ENCODE assay signal across 8 mouse cellular contexts in the genomic region with DNA sequence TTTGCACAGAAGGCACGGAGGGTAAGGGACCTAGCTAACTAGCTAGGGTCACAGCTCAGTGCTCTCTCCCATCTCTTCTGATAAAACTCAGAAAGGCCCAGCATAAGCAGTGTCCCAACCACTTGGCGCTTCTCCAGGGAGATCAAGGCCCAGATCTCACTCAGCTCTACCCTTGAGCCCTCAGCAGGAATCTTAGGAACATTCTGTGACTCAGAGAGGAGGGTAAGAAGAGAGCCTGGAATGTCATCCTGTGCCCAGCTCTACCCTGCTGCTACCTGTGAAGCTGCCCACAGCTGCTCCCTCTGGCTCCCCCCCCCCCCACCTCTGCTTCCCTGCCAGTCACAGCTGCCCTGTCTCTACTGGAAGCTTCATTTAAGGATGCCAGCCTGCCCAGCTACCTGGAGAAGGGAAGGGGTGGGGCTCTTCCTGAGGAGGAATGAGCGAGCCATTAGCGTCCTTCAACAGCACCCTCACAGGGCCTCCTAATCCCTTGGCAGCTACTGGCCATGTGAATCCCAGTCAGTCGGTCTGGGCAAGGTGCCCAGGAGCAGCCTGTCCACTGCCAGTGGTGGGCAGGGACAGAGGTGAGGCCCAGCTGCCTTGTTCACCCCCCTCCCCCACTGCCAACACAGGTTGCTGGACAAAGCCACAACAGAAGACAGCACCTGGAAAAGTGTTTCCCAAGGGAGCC. TPM values are rescaled to one million over a fixed set of nuclear protein-coding genes. Genes with fewer than 3 reads are reported as not detected.
DNase-seq lines count a peak whose midpoint lies in the region; ATAC-seq and TF ChIP-seq lines count a peak whose summit lies in the region.

No protein-coding gene starts in this region.

- no peaks in the 10 kb centered on the region for H3K9me3 ChIP-seq in G1E (replicated peaks)
- no peaks in the 10 kb centered on the region for H3K9me3 ChIP-seq in heart, embryonic 11.5 days (replicated peaks; ENCODE audit: control insufficient read depth, low read length)
- no peaks in the 10 kb centered on the region for H3K9me3 ChIP-seq in kidney, embryonic 16.5 days (ENCODE audit: low read length)
- H3K9me3 ChIP-seq in neural tube, embryonic 15.5 days (replicated peaks) = no peaks in the 10 kb centered on the region

- H3K36me3 ChIP-seq in G1E (replicated peaks) = peaks cover 100% of the 10 kb centered on the region
- no peaks in the 10 kb centered on the region for H3K36me3 ChIP-seq in heart, embryonic 11.5 days (ENCODE audit: control insufficient read depth, insufficient read depth, low read length)
- no peaks in the 10 kb centered on the region for H3K36me3 ChIP-seq in kidney, embryonic 16.5 days (ENCODE audit: insufficient read depth, low read length)
- H3K36me3 ChIP-seq in neural tube, embryonic 15.5 days = no peaks in the 10 kb centered on the region

- WGBS in heart, embryonic 11.5 days (ENCODE audit: insufficient replicate concordance) = 45% methylated on average over 5 of the region's 5 CpGs
- 47% methylated on average over 5 of the region's 5 CpGs for WGBS in kidney, embryonic 16.5 days
- WGBS in neural tube, embryonic 15.5 days = 58% methylated on average over 5 of the region's 5 CpGs

- DNase-seq in G1E (ENCODE audit: low spot score) = no peak
- DNase-seq in adrenal gland, adult 8-10 months = peak; percentile 74
- DNase-seq in thymus, adult 18-20 months = no peak

- TF ChIP-seq CTCF in G1E (IDR thresholded peaks at IDR 0.05; ENCODE audit: low read depth, low read length) = no peak

- peak overlapping the region; percentile 17; the same call in 1 of the 2 replicates for H3K4me3 ChIP-seq in G1E (ENCODE audit: low read depth, low read length)
- H3K4me3 ChIP-seq in heart, embryonic 11.5 days (ENCODE audit: low read depth, low read length) = no peak overlapping the region
- H3K4me3 ChIP-seq in kidney, embryonic 16.5 days (ENCODE audit: low read length) = no peak overlapping the region
- no peak overlapping the region for H3K4me3 ChIP-seq in neural tube, embryonic 15.5 days (replicated peaks)

- H3K27me3 ChIP-seq in G1E (ENCODE audit: insufficient read depth, low read length) = no peaks in the 10 kb centered on the region
- no peaks in the 10 kb centered on the region for H3K27me3 ChIP-seq in heart, embryonic 11.5 days (ENCODE audit: control insufficient read depth, insufficient read depth, low read length)
- H3K27me3 ChIP-seq in kidney, embryonic 16.5 days (ENCODE audit: insufficient read depth, low read length) = no peaks in the 10 kb centered on the region
- H3K27me3 ChIP-seq in neural tube, embryonic 15.5 days (replicated peaks) = no peaks in the 10 kb centered on the region

- H3K27ac ChIP-seq in heart, embryonic 11.5 days (ENCODE audit: low read depth, low read length) = 0 out of 2 replicates have a peak overlapping the region, but pooled peaks have one; percentile 15
- H3K27ac ChIP-seq in kidney, embryonic 16.5 days (ENCODE audit: low read length) = peak overlapping the region; percentile 11; the same call in 1 of the 2 replicates
- no peak overlapping the region for H3K27ac ChIP-seq in neural tube, embryonic 15.5 days (replicated peaks)

- H3K9ac ChIP-seq in heart, embryonic 11.5 days (ENCODE audit: low read depth, low read length) = no peak overlapping the region
- H3K9ac ChIP-seq in kidney, embryonic 16.5 days (replicated peaks; ENCODE audit: low read length) = no peak overlapping the region
- no peak overlapping the region for H3K9ac ChIP-seq in neural tube, embryonic 15.5 days (replicated peaks)

- no peak overlapping the region for H3K4me2 ChIP-seq in heart, embryonic 11.5 days
- H3K4me2 ChIP-seq in kidney, embryonic 16.5 days (replicated peaks; ENCODE audit: low read depth, low read length) = 0 out of 2 replicates have a peak overlapping the region, but pooled peaks have one; percentile 2
- H3K4me2 ChIP-seq in neural tube, embryonic 15.5 days = no peak overlapping the region

- ATAC-seq in G1E (ENCODE audit: extremely low read depth, insufficient number of reproducible peaks, low FRiP score, poor library complexity, severe bottlenecking) = no peak
- no peak; the same call in 1 of the 2 replicates for ATAC-seq in heart, embryonic 11.5 days (replicated peaks; ENCODE audit: insufficient number of reproducible peaks, low FRiP score, low TSS enrichment)
- ATAC-seq in kidney, embryonic 16.5 days (ENCODE audit: low FRiP score, low TSS enrichment) = peak; percentile 64
- peak; percentile 63; the same call in 1 of the 2 replicates for ATAC-seq in neural tube, embryonic 15.5 days (ENCODE audit: low FRiP score)
- ATAC-seq in inflammation-experienced regulatory T-cells, adult 6 months = no peak
- ATAC-seq in cerebellum, adult (ENCODE audit: insufficient number of reproducible peaks, low FRiP score, low TSS enrichment) = no peak

- H3K4me1 ChIP-seq in G1E (ENCODE audit: insufficient read depth, low read depth, low read length) = peaks cover 96% of the 10 kb centered on the region
- peaks cover 36% of the 10 kb centered on the region for H3K4me1 ChIP-seq in heart, embryonic 11.5 days (ENCODE audit: control insufficient read depth, insufficient read depth, low read length)
- peaks cover 18% of the 10 kb centered on the region for H3K4me1 ChIP-seq in kidney, embryonic 16.5 days (ENCODE audit: insufficient read depth, low read length)
- peaks cover 32% of the 10 kb centered on the region for H3K4me1 ChIP-seq in neural tube, embryonic 15.5 days

RNA-seq across cellular contexts. Expression of a gene that starts 14.3 kb away (rescaled TPM):
- total RNA-seq in G1E (2014; fragmentation: Nextera tagmentation) = 45.3 and 59.2 TPM in 2 replicates
- total RNA-seq in G1E (2017) = 42.3 and 46.1 TPM in 2 replicates
- 49.7 and 61.2 TPM in 2 replicates for polyA plus RNA-seq in G1E (2012)
- 10 to 100 TPM; 37.3 to 73.1 (median 61.3) TPM for total RNA-seq in adrenal gland, adult 8-10 months (2022)
- 22.7 and 26.0 TPM in 2 replicates for polyA plus RNA-seq in heart, embryonic 11.5 days (2014; fragmentation: Nextera tagmentation; extraction: Ambion mirVana)
- polyA plus RNA-seq in kidney, embryonic 16.5 days (2015; fragmentation: Nextera tagmentation; extraction: Ambion mirVana) = 76.8 and 80.4 TPM in 2 replicates
- 9.2 and 13.1 TPM in 2 replicates for polyA plus RNA-seq in neural tube, embryonic 15.5 days (2015; fragmentation: Nextera tagmentation; extraction: Ambion mirVana)
- polyA plus RNA-seq in inflammation-experienced regulatory T-cells, adult 6 months (2017; shearing (Covaris generic)) = under 1 TPM; 0.06 to 0.38 (median 0.11) TPM

Comparison
In these comparisons a context has a peak if more than half of its experiments do, and no peak if none do; other contexts are left out.
1. ATAC-seq: peak in kidney, embryonic 16.5 days (single experiment) and neural tube, embryonic 15.5 days (single experiment); none in G1E (single experiment), heart, embryonic 11.5 days (single experiment), inflammation-experienced regulatory T-cells, adult 6 months (single experiment) and cerebellum, adult (single experiment).